Mouse (Mus musculus): ENCODE measurements around the gene Nupl1.

GRCm38 (mm10) chr14:60256356-60256755 lies 5.1 kb upstream of the Nupl1 start:
- no peak for TF ChIP-seq CTCF (IDR thresholded peaks at IDR 0.05; ENCODE audit: low read depth, low read length)
- TF ChIP-seq GATA1 (IDR thresholded peaks at IDR 0.05; ENCODE audit: borderline replicate concordance, low read length): no peak
